Mouse (Mus musculus) gastrocnemius, adult 2 months (tissue): Measurements from ENCODE around the gene Pcnx. TPM values are rescaled to one million over a fixed set of nuclear protein-coding genes. Genes with fewer than 3 reads are reported as not detected.

ENCODE experiments used
- DNase-seq: peaks from one replicate; pipeline ENCODE4 v3.0.0; 2022
- H3K27ac ChIP-seq: fragments of 200-600 bp; 2 replicates; pipeline ENCODE4 v1.8.1; 2022; ENCODE audit warnings: mild to moderate bottlenecking
- H3K4me3 ChIP-seq: fragments of 200-600 bp; 2 replicates; pipeline ENCODE4 v1.8.1; 2022; ENCODE audit warnings: mild to moderate bottlenecking, moderate library complexity
- CTCF ChIP-seq: fragments of 200-600 bp; IDR thresholded peaks from 2 replicates; pipeline ENCODE4 v1.8.1; 2022; ENCODE audit warnings: antibody characterized with exemption, mild to moderate bottlenecking, moderate library complexity
- intact Hi-C: fragments of 180-260 bp; cut with DNase I; formaldehyde crosslinking; loops from one replicate; pipeline ENCODE4 v1.15.1; 2025
- total RNA-seq, 2 experiments: library from RNA; stranded (reverse); gene quantifications; 2 replicates each; pipeline ENCODE4 v1.2.3; 2021

Gene Pcnx
- total RNA-seq, 2 experiments from 2014 or later: 50.3 to 51.3 TPM

DNA sequence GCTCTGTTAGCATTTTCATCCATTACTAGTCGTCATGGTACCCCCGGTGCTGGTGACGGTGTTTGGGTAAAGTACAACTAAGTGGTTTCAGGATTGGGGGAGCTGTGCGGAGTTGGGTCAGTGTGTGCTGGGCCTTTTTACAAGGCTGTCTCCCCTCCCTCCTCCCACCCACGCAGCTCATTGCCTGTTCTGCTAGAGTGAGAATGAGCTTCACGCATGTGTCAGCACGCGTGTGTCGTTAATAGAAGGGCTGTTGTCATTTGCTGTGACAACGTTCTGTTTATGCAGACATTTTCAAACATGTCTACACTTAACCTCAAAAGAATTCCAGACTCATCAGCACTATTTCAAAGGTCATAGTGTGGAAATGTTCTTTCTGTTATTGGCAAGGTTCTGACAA, 60.2 kb downstream of the Pcnx start:
- Histone ChIP-seq H3K27ac (no peak overlapping the region), H3K4me3 (no peak overlapping the region)
- TF ChIP-seq CTCF: no peak
- intact Hi-C loops: no loop called here
- no peak for DNase-seq

DNA sequence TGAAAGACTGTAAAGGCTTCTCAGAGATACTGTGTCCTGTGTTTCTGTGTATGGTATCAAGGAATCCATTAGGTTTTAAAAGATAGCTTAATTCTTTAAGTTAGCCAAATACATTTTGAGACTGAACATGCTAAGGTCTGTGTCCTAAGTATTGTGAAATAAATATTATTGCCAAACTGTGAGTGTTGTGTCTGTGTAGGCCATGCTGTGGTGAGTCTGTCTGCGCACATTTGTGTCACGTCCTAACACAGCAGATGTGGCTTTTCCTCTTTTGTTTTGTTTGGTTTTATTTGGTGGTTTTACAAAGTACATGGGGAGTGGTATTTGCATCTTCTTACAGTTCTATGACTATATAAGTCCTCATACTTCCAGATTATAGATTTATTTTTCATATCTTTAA, 60.8 kb downstream of the Pcnx start:
- intact Hi-C loops: no loop called here
- H3K27ac ChIP-seq: no peak overlapping the region
- TF ChIP-seq CTCF: no peak
- H3K4me3 ChIP-seq: no peak overlapping the region
- DNase-seq: no peak

DNA sequence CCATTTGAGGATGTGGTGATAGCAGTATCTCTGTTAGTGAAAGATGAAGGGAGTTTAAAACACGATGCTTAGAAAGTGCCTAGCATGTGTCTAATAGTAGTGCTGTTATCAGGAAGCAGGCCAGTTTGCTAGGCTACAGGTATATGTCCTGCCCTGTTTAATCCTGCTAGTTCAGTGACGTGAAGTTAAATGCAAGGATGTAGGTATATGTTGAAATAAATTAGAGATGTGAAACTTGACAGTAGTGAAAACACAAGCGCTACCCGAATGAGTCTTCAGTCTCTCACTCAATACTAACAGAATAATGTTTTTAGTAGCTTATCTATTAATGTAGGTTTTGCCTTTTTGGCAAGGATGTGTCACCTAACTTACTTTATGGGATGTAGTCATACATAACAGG, 62.0 kb downstream of the Pcnx start:
- no peak overlapping the region for H3K27ac ChIP-seq
- H3K4me3 ChIP-seq: no peak overlapping the region
- no peak for TF ChIP-seq CTCF
- intact Hi-C loops: no loop called here
- DNase-seq: no peak

DNA sequence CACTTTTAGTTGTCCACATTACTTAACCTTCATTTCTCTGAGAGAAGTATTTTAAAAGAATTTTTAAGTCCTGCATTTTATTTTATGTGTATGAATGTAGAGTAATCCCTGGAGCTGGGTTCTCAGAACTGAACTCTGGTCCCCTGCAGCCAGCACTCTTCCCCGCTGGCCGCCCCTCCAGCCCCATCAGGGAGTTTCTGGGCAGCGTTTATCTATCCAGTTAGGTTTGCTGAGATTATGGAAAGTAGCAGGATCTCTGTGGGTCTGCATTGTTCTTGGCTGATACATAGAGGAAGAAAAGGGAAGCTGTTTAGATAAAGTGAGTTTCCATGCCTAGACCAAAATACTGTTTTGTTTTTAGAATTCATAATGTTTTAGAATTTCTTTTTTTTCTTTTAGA, 63.0 kb downstream of the Pcnx start:
- no peak overlapping the region for H3K27ac ChIP-seq
- TF ChIP-seq CTCF: no peak

DNA sequence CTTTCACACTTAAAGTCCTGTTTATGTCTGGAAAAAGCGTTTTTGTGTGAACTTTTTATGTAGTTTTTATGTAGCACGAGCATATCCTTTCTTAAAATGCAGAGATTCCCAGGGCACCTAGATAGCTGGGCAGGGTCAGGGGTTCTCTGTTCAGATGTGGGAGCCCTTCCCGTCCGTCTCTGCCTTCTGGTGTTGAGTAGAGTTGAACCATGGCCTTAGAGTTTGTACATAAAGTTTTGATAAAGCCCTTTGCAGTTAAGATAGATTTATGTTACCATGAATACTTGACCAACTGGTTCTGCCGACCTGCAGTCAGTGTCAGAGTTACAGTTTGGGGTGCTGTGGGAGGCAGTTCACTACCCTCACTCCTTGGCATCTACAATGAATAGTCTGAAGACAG, 67.3 kb downstream of the Pcnx start:
- TF ChIP-seq CTCF: no peak
- H3K4me3 ChIP-seq: no peak overlapping the region
- no peak for DNase-seq
- intact Hi-C loops: no loop called here
- no peak overlapping the region for H3K27ac ChIP-seq

More for the DNA sequence above, 63.0 kb downstream of the Pcnx start:
- intact Hi-C loops: no loop called here
- H3K4me3 ChIP-seq: no peak overlapping the region
- DNase-seq: no peak

DNA sequence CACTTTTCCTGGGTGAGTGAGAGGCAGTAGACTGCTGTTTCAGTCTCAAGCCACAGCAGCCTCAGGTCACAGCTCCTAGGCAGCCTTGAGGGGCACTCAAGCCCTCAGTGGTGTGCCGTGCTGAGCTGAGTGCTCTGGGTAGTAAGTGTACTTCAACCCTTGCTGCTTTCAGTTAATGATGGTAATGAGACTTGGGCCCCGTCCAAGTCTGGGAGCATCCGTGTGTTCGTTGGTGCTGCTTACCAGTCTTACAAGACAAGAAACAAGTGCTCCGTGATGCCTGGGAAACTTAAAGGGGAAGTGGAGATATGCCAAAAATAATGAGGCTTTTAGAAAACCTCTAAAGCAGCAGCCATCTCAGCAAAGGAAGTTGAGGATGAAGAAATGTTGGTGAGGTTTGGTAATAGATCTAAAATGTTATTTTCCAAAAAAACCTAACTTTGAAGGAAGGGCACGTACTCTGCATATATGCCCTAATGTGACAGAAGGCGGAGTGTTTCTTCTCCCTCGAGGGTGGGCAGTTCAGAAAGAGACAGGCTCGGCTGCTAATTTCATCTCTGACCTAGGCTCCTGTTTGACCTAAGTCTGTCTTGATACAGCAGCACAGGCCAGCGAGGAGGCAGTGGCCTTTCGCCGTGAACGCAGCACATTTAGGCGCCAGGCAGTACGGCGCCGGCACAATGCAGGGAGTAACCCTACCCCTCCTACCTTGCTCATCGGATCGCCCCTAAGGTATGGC, 68.0 kb downstream of the Pcnx start:
- no peak for TF ChIP-seq CTCF
- 0 out of 2 replicates have a peak overlapping the region, but pooled peaks have one; percentile 16 for H3K27ac ChIP-seq
- intact Hi-C loops: no loop called here
- no peak overlapping the region for H3K4me3 ChIP-seq
- no peak for DNase-seq

DNA sequence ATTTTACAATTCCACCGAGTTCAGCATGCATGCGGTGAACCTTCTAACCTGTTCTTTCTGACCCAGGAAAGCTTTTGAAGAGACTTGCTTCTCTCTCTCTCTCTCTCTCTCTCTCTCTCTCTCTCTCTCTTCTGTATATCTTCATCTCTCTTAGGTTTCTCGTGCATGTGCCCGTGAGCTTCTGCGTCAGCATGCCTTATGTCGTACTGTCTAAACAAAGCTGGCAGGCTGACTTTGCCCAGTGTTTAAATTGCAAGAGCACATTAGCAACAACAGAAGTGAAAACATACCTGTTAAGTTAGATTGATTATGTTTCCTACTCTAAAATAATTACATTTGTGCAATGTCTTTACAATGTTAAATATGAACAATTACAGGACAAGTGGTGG, 68.6 kb downstream of the Pcnx start:
- TF ChIP-seq CTCF: no peak
- H3K4me3 ChIP-seq: no peak overlapping the region
- no peak overlapping the region for H3K27ac ChIP-seq
- intact Hi-C loops: no loop called here
- no peak for DNase-seq

DNA sequence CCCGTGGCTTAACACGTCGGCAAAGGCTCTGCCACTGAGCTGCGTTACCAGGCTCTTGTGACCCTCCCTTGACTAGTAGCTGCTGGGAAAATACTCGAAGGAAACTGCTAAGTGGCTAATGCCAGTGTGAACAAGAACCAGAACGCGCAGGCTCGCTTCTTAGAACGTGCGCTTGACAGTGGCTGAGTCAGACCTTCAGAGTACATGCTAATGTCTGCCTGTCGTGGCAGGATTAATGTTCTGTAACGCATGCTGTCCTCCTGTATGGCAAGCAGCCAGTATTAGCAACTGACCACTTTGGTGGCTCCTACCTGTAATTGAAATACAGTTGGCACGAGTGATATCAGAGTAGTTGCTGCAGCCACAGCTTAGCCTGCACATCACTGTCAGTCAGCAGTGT, 72.2 kb downstream of the Pcnx start:
- intact Hi-C loops: no loop called here
- TF ChIP-seq CTCF: no peak
- DNase-seq: no peak
- Histone ChIP-seq H3K27ac (no peak overlapping the region), H3K4me3 (no peak overlapping the region)

DNA sequence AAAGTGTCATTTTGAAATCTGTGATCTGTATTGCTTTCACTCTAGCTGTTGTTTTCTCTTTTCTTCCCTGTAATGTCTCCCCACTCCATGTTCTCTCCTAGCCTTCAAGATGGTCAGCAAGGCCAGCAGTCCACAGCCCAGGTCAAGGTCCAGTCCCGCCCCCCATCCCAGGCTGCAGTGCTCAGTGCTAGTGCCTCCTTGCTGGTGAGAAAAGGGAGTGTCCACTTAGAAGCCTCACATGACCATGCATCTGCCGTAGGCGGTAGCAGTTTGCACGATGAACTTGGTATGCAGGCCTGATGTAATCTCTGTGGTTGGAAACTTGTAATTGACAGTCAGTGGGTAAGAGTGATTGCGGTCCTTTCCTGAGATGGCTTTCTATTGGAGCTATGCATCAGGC, 73.6 kb downstream of the Pcnx start:
- no peak for DNase-seq
- intact Hi-C loops: no loop called here
- no peak overlapping the region for H3K4me3 ChIP-seq
- H3K27ac ChIP-seq: no peak overlapping the region
- no peak for TF ChIP-seq CTCF

DNA sequence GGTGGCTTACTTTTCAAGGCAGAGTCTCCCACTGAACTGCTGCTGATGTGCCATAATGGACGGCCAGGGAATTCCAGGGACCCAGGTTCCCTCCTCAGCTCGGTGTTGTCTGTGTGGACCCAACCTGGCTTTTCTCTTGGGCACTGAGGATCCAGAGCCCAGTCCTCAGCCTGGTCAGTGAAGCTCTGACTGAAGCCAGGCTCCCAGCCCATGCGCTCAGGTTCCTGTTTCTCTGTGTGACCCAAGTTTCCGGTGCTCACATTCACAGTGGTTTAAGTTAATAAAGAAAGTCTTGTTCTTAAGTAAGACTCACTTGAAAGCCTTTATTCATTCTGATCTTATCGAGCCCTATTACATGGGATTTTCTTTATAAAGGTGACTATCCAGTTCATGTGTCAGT, 74.7 kb downstream of the Pcnx start:
- Histone ChIP-seq H3K4me3 (no peak overlapping the region), H3K27ac (no peak overlapping the region)
- no peak for DNase-seq
- TF ChIP-seq CTCF: no peak
- intact Hi-C loops: no loop called here

DNA sequence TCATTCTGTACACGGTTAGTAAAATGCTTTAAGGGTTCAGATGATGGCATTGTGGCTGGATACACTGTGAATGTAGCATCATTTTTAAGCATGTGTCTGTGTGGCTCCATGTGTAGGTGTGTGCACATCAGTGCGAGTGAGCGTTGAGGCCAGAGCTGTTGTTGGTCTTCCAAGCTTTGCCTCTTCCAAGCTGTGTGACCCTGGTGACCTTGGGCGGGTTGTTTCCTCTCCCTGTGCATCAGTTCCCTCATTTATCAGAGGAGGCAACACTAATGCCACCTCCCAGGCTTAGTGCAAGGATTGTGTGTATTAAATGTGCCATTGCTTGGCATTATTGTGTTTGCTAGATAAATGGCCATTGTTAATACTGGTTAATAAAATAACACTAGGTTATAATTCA, 76.2 kb downstream of the Pcnx start:
- DNase-seq: no peak
- Histone ChIP-seq H3K4me3 (no peak overlapping the region), H3K27ac (no peak overlapping the region)
- intact Hi-C loops: no loop called here
- no peak for TF ChIP-seq CTCF

DNA sequence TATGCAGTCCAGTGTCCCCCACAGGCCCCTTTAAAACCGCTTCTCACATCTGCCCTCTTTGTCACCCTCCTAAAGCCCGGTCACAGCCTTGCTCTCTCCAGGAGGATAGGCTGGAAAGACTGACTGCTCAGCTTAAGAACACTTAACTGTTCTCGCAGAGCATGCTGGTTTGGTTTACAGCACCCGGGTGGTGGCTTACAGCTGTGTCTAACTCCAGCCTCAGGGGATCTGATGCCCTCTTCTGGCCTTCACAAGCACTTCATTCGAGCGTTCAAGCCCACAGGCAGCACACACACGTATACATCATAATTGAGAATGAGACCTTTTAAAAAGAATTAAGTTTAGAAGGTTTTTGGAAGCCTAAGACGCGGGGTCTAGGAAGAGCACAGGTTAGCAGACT, 81.4 kb downstream of the Pcnx start:
- no peak for DNase-seq
- no peak overlapping the region for H3K27ac ChIP-seq
- no peak overlapping the region for H3K4me3 ChIP-seq
- TF ChIP-seq CTCF: 0 out of 2 replicates have a peak, but pooled peaks have one; percentile 10
- intact Hi-C loops: no loop called here

DNA sequence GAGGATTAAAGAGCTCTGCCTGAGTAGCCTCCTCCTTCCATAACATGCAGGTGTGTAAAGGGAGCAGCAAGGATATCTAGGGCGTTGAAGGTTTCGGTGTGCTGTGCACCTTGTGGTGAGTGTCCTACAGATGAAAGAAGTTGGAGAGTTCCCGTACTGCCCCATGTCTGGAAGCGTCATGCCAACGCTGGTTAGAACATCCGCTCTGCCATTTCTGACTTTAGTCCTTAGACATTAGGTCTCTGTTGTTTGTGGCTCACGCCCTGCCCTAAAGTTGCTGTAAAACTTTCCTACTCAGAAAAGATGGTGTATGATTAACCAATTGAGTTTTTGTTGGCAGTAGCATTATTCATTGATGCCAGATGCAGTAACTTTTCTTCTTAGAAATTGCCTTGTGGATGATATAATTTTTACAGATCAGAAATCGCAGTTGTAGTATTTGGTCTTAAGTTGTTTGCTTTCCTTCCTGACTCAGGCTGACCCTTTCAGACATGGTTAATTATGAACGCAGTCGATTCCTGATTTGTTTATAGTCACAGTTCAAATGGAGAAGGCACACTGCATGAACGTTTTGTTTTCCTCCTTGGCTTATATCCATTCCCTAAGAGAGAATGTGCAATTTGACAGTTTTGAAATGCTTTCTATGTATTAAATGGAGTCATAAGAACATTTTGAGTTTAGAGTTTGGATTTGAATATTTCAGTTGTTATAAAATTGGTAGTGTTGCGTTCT, 83.7 kb downstream of the Pcnx start:
- Histone ChIP-seq H3K27ac (no peak overlapping the region), H3K4me3 (no peak overlapping the region)
- no peak for TF ChIP-seq CTCF
- DNase-seq: no peak
- intact Hi-C loops: no loop called here

DNA sequence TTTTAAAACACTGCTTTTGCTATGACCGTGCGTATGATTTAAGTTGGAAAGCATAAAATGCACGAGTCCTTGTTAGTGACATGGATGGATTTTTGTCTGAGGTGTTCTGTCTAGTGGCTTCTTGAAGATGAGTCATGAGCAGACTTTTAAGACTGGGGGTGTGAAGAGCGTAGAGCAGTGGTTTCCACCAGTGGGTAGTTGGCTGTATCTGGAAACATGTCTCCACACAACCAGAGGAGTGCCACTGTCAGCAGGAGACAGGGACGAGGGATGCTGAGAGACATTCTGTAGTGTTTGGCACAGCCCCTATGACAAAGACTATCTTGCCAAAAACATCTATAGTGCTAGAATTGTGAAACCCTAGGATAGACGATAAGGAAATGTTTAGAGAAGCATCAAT, 89.2 kb downstream of the Pcnx start:
- H3K4me3 ChIP-seq: no peak overlapping the region
- intact Hi-C loops: no loop called here
- no peak for DNase-seq
- no peak for TF ChIP-seq CTCF
- H3K27ac ChIP-seq: no peak overlapping the region
